Mouse (Mus musculus): ENCODE data around the gene Pik3ca. TPM values are rescaled to one million over a fixed set of nuclear protein-coding genes. Genes with fewer than 3 reads are reported as not detected.

The Pik3ca gene
- total RNA-seq, 2 experiments from 2014 or later = 45.8 to 54.2 TPM

- intact Hi-C loops (cut with DNase I) = loop anchor here (5.0 kb wide), 1 partner anchor 60 kb away; no protein-coding TSS in a partner anchor
- DNase-seq (ENCODE audit: low spot score) = no peak
These were observed 94.9 kb downstream of the Pik3ca start, which contains the start of gene Kcnmb3 for GRCm38 (mm10) chr3:32492097-32493090. Gene Kcnmb3 (minus strand): TSS chr3:32492231.

GRCm38 (mm10) chr3:32494387-32495087 lies 97.1 kb downstream of the Pik3ca start:
- DNase-seq (ENCODE audit: low spot score) = no peak
- intact Hi-C loops (cut with DNase I) = loop anchor here (5.0 kb wide), 1 partner anchor 62 kb away; no protein-coding TSS in a partner anchor

- no peak for DNase-seq (ENCODE audit: low spot score)
- intact Hi-C loops (cut with DNase I) = no loop called here
These were observed 97.8 kb downstream of the Pik3ca start for GRCm38 (mm10) chr3:32495088-32495770.

- intact Hi-C loops (cut with DNase I) = no loop called here
- DNase-seq (ENCODE audit: low spot score) = no peak
These were observed 98.6 kb downstream of the Pik3ca start for GRCm38 (mm10) chr3:32495856-32496710.

- intact Hi-C loops (cut with DNase I) = no loop called here
- DNase-seq (ENCODE audit: low spot score) = no peak
These were observed 99.2 kb downstream of the Pik3ca start for GRCm38 (mm10) chr3:32496711-32497070.

- intact Hi-C loops (cut with DNase I) = no loop called here
These were observed 102.9 kb downstream of the Pik3ca start for GRCm38 (mm10) chr3:32500346-32500745.

GRCm38 (mm10) chr3:32505841-32506240 lies 108.4 kb downstream of the Pik3ca start:
- intact Hi-C loops (cut with DNase I) = loop anchor here (5.0 kb wide), 1 partner anchor 34 kb away; no protein-coding TSS in a partner anchor
- DNase-seq (ENCODE audit: low spot score) = no peak

More at GRCm38 (mm10) chr3:32500346-32500745, 102.9 kb downstream of the Pik3ca start:
- DNase-seq (ENCODE audit: low spot score) = no peak

GRCm38 (mm10) chr3:32506366-32507225 lies 109.1 kb downstream of the Pik3ca start:
- no peak for DNase-seq (ENCODE audit: low spot score)
- intact Hi-C loops (cut with DNase I) = loop anchor here (5.0 kb wide), 1 partner anchor 34 kb away; no protein-coding TSS in a partner anchor

- intact Hi-C loops (cut with DNase I) = loop anchor here (1.0 to 5.0 kb wide), 3 partner anchors 36 to 175 kb away; no protein-coding TSS in a partner anchor
These were observed 111.3 kb downstream of the Pik3ca start for GRCm38 (mm10) chr3:32508666-32509324.

GRCm38 (mm10) chr3:32509496-32510374 lies 112.3 kb downstream of the Pik3ca start, which contains the start of gene Zfp639:
Gene Zfp639 (plus strand): TSS chr3:32510259.
- DNase-seq (ENCODE audit: low spot score) = no peak
- intact Hi-C loops (cut with DNase I) = loop anchor here (2.0 to 5.0 kb wide), 4 partner anchors 37 to 188 kb away; partner anchors contain the start of gene Pik3ca

More at GRCm38 (mm10) chr3:32508666-32509324, 111.3 kb downstream of the Pik3ca start:
- peak; percentile 10 for DNase-seq (ENCODE audit: low spot score)

GRCm38 (mm10) chr3:32510375-32511190 lies 113.1 kb downstream of the Pik3ca start:
- DNase-seq (ENCODE audit: low spot score) = peak; percentile 94
- intact Hi-C loops (cut with DNase I) = loop anchor here (1.0 to 5.0 kb wide), 3 partner anchors 18 to 187 kb away; partner anchors contain the start of gene Pik3ca

- DNase-seq (ENCODE audit: low spot score) = no peak
- intact Hi-C loops (cut with DNase I) = loop anchor here (1.0 to 5.0 kb wide), 3 partner anchors 17 to 186 kb away; partner anchors contain the start of gene Pik3ca
These were observed 113.7 kb downstream of the Pik3ca start for GRCm38 (mm10) chr3:32511191-32511550.

- no peak for DNase-seq (ENCODE audit: low spot score)
- intact Hi-C loops (cut with DNase I) = loop anchor here (5.0 kb wide), 2 partner anchors 115 to 185 kb away; partner anchors contain the start of gene Pik3ca
These were observed 115.3 kb downstream of the Pik3ca start for GRCm38 (mm10) chr3:32512686-32513284.

GRCm38 (mm10) chr3:32513528-32513927 lies 116.1 kb downstream of the Pik3ca start:
- no peak for DNase-seq (ENCODE audit: low spot score)
- intact Hi-C loops (cut with DNase I) = loop anchor here (5.0 kb wide), 2 partner anchors 116 to 184 kb away; partner anchors contain the start of gene Pik3ca
